Mouse (Mus musculus): ENCODE data around the gene Hexim2. TPM values are rescaled to one million over a fixed set of nuclear protein-coding genes. Genes with fewer than 3 reads are reported as not detected.

The Hexim2 gene
- total RNA-seq, 2 experiments from 2014 or later: 13.2 to 14.7 TPM

DNA sequence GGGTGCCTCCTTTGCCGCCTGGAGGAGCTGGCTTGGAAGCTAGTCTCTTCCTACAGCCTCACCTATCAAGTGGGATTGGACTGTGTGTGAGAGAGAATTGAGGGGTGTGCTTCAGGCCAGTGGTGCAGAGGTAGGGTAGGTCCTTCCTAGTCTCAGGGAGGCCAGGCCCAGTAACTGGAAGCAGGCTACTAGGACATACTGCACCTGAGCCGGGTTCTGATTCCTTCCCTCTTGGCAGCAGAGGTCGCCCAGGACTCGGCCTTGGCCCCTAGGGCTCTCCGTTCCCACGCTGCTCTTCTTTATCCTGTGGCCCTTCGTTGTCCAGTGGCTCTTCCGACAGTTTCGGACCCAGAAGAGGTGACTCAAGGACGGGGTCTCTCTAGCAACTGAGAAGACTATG is 20.9 kb upstream of the Hexim2 start:
- no peak for DNase-seq (ENCODE audit: extremely low spot score in 1 of 2, low spot score in 1 of 2)

DNA sequence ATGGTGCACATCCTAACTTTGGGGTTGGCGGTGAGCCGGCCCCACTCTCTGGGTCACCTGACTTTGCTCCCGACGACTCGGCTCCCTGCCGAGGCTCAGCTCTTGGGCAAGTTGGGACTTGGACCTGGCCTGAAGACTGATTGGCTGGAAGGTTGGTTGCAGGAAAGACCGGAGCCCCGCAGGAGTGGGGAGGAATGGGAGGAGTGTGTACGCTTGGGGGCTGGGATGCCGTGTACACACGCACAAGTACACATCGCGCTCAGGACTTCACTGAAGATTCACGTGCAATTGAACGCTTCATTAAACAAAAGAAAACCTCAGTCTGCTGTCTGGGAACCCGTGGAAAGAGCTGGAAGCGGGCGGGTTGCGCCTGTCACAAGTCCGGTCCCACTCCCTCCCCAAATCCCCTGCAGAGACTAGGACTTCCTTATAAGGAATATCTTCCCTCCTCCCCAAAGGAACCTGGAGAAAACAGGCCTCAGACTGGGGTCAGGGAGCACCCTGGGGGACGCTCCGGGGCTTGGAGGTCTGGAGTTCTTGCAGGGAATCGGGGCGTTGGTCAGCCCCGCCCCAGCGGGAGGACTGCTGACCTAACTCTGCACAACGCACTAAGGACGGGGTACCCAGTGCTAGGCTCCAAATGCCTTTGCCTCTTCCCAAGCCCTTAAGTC is 20.2 kb upstream of the Hexim2 start:
- no peak for DNase-seq (ENCODE audit: extremely low spot score in 1 of 2, low spot score in 1 of 2)

DNA sequence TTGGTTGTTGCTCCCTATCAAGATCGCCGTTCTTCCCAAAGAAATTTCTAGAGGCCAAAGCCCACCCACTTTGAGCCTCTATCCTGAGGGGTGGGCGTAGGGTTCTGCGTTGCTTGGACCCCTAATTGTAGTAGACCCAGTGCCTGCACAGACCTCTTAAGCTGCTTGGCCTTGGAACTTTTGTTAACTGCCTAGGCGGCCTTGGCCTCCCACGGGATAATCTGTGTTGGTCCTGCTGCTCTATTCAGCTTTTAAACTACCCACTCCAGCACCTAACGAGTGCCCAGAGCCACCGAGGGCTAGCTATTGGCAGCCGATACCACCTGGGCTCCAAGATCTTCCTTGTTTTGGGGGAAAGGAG is 19.7 kb upstream of the Hexim2 start:
- DNase-seq (ENCODE audit: extremely low spot score in 1 of 2, low spot score in 1 of 2): no peak

DNA sequence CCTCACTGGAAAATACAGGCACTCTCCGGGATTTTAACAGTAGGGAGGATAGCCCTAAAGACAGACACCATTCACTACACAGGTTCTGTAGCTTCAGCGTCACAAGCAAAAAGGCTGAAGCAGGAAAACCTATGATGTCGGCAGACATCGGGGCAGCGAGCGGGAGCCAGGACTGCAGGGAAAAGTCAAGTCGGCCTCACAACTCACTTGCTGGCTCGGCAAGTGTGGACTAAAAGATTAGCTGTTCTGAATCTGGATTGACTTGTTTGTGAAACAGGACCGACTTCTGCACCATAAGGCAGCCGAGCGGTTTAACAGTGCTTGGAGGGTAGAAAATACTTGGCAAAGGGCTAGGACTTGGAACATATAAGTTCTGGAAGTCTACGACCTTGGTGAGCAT is 19.2 kb upstream of the Hexim2 start:
- no peak for DNase-seq (ENCODE audit: extremely low spot score in 1 of 2, low spot score in 1 of 2)

DNA sequence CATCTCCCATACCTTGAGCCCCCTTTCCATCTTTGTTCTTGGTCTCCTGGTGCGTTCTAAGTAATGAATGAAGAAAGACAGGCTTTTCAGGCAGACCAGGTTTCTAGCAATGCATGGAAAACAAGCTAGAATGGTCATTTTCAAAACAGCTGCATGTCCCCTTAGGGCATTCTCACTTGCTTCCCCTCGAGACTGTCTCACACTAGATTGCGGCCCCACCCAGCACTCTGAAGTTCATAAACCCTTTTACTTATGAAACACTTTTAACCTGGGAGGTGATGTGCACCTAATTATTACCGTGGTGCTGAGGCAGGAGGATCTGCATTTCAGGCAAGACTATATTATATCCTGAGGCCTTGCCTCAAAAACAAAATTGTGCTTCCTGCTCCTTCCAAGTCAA is 18.5 kb upstream of the Hexim2 start:
- no peak for DNase-seq (ENCODE audit: extremely low spot score in 1 of 2, low spot score in 1 of 2)

DNA sequence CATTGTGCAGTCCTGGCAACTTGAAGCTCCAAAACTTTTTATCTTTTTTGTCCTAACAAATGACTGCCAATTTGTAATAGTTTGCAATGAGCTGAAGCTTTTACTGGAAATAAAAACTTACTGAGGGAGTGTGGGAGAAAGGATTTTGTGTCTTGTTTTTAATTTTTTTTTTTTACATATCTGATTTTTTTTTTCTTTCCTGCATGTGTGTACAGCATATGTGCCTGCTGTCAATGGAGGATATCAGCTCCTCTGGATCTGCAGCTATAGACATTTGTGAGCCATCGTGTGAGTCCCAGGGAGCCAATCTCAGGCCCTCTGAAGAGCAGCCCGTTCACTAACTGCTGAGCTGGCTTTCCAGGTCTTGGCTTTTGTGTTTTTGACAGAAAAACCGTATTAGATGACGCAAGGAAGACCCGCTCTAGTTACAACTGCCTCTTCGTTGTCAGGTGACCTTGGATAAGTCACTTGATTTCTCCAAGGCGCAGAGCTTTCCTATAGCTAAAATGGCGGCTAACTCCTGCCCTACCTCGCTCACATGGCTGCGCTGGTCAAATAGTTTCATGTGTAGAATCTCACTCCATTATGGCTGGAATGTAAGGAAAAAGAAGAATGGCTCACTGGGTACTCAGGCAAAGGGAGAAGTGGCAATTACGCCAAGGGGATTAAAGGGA is 17.8 kb upstream of the Hexim2 start:
- no peak for DNase-seq (ENCODE audit: extremely low spot score in 1 of 2, low spot score in 1 of 2)

DNA sequence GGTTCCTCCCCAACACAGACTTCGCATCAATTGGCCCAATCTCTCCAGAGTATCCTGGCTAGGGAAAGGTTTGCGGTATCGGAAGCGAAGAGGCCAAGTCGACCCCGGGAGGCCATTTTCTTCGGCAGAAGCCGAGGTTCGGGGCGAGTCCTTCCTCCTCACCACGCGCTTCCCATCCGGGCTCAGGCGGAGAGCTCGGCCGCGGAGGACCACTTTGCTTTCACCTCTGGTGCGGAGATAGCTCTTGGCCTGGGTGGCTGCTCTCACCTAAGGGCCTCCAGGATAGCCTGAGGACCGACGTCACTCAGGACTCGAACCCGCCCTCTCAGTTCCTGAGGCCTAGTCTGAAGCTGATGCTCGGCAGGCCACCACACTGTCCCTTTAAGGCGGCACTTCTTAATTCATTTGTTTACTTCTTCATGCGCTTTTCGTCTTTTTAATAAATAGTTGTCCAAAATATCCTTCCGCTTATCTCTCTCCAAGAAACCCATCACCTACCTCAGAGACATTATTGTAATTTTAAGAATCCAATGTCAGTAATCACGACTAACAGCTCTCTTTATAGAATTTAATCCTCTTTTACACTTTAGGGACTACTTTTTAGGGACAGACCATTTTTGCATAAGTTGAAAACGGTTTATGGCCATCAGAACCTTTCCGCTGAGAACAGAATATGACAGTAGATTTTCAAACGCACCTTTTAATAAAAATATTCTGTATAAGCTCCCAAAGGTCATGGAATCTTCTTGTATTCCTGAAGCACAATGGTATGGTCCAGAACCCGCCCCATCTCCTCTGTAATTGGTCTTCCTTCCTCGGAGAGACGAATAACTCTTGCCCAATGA is 16.8 kb upstream of the Hexim2 start:
- peak; percentile 68 to 74 for DNase-seq (ENCODE audit: extremely low spot score in 1 of 2, low spot score in 1 of 2)

DNA sequence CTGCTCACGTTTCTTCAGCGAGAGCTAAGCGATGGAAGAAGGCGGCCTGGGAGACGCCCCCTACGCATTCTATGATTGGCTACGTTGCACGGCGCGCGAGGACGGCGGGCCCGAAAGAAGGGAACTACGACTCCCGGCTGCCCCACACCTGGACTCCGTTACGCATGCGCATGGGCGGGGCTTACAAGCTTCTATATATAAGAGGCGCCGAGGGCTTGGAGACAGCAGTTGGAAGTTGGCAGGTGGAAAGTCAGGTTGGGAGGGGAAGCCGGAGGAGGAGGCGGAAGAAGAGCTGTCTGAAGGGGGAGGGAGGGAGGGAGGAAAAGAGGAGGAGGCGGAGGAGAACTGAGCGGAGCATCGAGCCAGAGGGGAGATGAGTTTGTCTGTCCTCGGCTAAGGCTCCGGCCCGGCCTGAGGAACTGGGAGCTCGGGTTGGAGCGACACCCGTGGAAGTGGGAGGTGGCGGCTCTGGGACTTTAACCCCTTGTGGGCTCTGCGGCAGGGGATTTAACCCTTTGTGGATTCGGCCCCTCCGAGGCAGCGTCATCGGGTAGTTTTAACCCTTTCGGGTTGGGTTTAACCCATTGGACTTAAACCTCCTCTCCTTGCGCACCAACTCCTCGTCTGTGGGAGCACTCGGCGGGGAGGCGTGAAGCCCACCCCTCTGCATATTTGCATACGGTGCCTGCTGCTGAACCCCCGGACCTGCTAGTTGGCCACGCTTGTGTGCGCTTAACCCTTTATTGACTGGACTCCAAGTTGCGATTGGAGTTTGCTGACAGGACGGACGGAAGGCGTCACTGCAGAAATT is 16.0 kb upstream of the Hexim2 start, which contains the start of gene Hexim1:
TSS of gene Hexim1 (plus strand) at position 224 of the 811 bp plus-strand sequence.
- peak; percentile 99 for DNase-seq (ENCODE audit: extremely low spot score in 1 of 2, low spot score in 1 of 2)

DNA sequence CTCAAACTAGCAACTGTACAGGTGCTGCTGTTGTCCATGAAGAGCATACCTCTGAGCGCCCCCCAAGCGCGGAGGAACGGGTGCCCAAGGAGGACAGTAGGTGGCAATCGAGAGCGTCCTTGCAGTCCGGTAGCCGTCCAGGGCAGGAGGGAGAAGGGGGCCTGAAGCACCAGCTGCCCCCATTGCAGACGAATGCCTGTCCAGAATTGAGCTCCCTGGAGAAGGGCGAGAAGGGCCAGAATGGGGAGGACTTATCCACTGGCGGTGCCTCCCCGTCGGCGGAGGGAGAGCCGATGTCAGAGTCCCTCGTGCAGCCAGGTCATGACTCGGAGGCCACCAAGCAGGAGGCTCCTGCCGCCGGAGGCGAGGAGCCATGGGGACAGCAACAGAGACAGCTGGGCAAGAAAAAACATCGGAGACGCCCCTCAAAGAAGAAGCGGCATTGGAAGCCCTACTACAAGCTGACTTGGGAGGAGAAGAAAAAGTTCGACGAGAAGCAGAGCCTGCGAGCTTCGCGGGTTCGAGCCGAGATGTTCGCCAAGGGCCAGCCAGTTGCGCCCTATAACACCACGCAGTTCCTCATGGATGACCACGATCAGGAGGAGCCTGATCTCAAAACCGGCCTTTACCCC is 15.2 kb upstream of the Hexim2 start:
- DNase-seq (ENCODE audit: extremely low spot score in 1 of 2, low spot score in 1 of 2): peak; percentile 59 to 70

DNA sequence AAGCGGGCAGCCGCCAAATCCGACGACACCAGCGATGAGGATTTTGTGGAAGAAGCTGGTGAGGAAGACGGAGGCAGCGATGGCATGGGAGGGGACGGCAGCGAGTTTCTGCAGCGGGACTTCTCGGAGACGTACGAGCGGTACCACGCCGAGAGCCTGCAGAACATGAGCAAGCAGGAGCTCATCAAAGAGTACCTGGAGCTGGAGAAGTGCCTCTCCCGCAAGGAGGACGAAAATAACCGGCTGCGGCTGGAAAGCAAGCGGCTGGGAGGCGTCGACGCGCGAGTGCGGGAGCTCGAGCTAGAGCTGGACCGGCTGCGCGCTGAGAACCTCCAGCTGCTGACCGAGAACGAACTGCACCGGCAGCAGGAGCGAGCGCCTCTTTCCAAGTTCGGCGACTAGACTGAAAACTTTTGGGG is 14.6 kb upstream of the Hexim2 start:
- no peak for DNase-seq (ENCODE audit: extremely low spot score in 1 of 2, low spot score in 1 of 2)

DNA sequence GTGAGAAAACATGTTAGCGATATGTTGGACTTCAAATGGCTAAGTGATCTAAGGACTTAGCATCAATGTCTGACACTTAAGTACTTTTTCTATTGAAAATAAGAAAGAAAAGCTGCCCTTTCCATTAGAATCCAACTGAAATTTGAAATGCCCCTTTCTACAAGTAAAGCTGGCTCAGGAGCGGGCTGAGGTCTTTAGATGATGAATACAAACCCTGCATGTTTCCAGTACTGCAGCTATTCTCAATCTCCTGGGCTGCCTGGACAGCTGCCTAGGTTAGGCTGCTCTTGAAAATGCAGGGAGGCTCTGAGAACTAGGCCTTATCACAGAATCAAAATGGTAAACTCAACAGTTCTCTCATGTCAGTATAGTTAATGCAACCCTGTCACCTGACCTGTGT is 13.4 kb upstream of the Hexim2 start:
- no peak for DNase-seq (ENCODE audit: extremely low spot score in 1 of 2, low spot score in 1 of 2)

DNA sequence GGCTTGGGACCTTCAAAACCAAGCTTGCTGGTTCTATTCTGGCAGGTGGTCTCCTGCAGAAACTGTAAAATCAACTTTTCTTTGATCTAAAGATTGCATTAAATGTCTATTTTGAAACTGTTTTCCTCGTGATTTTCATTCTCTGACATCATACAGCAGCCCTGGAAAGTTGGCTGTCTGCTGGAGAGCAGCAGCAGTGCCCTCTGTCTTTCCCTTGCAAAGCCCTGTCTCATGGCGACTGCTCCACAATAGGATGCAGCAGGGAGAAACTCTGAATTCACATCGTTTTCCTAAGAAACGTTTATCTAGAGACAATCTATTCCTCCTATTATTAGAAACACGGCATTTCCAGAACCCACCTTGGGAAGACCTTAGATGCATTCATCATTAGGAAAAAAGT is 12.6 kb upstream of the Hexim2 start:
- no peak for DNase-seq (ENCODE audit: extremely low spot score in 1 of 2, low spot score in 1 of 2)

DNA sequence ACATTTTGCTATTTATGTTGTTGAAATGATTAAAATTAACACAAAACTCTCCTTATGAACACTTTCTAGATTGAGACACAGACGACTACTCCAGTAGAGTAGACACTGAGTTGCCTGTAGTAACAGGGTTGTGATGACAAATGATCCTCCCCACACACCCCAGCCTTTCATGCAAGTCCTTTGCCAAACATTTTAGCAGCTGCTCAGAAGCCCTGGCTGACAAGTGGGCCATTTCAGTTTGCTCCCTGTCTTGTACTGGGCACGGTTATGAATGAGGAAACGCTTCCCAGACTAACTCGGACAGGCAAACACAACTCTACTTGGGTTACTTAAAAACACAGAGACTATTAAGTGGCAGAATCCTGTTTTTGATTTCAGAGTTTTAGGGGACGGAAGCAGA is 11.9 kb upstream of the Hexim2 start:
- DNase-seq (ENCODE audit: extremely low spot score in 1 of 2, low spot score in 1 of 2): no peak

DNA sequence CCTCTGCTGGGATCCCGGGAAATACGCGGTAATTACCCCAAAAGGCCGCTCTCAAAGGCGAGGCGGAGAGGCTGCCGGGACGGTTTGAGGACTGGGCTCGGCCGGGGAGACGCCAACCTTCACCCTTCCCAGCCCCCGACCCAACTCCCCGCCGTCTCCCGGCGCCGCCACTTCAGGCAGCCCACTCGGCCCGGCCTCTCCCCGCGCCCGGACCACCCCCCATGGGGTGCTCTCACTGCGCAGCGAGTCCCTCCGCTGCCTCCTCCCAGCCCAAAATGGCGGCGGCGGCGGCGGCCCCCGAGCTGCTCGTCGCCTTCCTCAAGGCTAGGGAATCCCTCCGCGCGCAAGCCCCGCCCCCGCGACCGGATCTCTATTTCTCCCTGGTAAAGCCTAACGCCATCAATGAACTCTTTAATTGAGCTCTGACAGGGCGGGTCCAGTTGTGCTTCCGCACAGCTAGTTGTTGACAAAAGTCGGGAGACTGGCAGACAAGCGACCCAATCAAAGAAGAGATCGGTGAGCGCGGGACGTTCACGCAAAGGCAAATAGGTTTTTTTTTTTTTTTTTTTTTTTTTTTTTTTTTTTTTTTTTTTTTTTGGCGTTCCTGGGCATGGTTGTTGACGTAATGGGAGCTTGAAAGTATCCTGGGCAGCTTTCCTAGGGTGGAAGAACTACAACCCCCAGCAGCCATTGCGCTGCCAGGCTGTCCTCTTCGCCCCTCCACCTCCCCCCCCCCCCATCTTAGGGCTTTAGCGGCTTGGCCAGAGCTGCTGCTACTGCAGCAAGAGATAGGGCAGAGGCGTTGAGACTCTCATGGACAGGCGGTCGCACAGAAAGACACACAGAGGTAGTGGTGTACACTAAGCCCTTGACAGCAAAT is 587 bp downstream of the Hexim2 start:
- peak; percentile 98 to 99 for DNase-seq (ENCODE audit: extremely low spot score in 1 of 2, low spot score in 1 of 2)

DNA sequence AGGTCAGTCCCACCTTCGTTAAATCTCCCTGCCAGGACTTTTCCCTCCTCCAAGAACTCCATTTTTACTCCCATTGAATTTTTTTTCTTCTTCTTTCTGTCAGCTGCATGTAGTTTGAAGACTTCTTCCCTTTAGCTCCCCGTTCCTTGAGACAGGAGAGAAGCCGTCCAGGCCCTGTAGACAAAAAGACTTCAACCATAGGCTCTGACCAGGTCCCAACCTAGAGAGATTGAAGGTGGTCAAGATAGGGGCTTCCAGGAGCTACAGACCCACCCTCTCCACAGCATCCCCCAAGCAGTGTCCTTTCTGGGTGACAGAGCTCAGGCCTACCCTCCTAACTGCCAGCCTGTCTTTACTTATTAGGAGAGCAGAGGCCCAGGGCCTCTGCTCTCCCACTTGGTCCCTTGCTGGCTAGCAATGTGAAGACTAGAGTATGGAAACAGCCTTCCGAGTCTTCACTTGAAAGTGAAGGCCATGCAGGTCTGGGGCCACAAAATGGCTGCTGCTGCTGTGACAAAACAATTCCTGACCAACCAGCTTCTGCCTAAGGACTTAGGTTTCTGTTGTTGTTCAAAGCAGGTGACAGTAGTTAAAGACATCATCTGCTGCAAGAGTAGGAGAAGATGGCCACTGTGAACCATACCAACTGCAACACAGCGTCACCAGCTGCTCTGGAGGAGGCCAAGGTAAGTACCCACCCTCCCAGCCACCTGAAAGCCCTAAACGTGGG is 1.4 kb downstream of the Hexim2 start:
- no peak for DNase-seq (ENCODE audit: extremely low spot score in 1 of 2, low spot score in 1 of 2)

DNA sequence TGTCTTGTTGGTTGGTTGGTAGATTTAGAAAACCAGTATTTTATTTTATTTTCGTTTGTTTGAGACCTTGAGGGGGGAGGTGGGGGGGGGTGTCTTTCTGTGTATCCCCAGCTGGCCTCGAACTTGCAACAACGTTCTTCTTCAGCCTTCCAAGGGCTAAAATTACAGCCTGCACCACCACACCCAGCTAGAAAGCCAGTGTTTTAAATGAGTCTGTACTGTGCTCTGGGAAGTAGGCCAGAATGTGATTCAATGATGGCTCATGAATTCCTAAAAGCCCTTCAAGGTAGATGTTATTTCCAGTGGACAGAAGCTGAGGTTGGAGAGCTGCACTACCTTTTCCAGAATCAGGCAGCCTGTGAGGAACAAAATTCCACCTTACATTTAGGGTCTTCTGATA is 2.0 kb downstream of the Hexim2 start:
- no peak for DNase-seq (ENCODE audit: extremely low spot score in 1 of 2, low spot score in 1 of 2)

DNA sequence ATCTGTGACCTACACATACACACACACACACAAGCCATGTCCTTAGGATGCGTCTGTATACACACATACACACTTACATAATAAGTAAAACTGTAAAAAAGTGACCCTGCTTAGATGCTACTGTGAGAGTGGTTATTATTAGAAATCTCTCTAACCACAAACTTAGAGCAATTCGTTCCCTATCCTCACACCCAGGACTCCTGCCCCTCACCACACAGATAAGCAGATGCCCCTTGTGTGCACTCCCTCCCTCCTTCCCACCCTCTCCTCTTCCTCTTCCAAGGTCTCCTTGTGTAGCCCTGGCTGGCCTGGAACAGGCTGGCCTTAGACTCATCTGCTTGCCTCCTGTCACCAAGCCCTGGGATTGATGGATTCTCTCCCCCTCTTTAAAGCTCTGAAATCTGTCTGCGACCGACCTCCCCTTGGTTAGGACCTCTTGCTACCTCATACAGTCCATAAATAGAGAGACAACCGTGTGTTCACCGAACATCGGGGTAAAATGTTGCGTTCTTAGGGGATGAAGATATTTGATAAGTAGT is 3.9 kb downstream of the Hexim2 start:
- no peak for DNase-seq (ENCODE audit: extremely low spot score in 1 of 2, low spot score in 1 of 2)

Measured in layer of hippocampus, postnatal 25 days (tissue).